Mouse (Mus musculus) hindbrain, embryonic 11.5 days (tissue): ENCODE data around the gene Klhl20. TPM values are rescaled to one million over a fixed set of nuclear protein-coding genes. Genes with fewer than 3 reads are reported as not detected.

ENCODE experiments used
- ATAC-seq: fragments of 200-750 bp; cut with Nextera tagmentation; 2 replicates; pipeline ENCODE4 v1.8.0; 2017; ENCODE audit warnings: mild to moderate bottlenecking, moderate TSS enrichment, moderate library complexity; ENCODE audit not compliant: low FRiP score
- DNase-seq: peaks from one replicate; pipeline ENCODE4 v3.0.0-alpha.2; 2015; ENCODE audit warnings: low spot score
- H3K27ac ChIP-seq: fragments of 300-500 bp; sonication (generic); 2 replicates; pipeline ENCODE4 v1.5.1; 2014; ENCODE audit warnings: mild to moderate bottlenecking, low read depth, low read length
- H3K27me3 ChIP-seq: fragments of 300-500 bp; sonication (generic); 2 replicates; pipeline ENCODE4 v1.6.1; 2014; ENCODE audit warnings: mild to moderate bottlenecking, low read length, moderate library complexity, mixed read lengths; ENCODE audit not compliant: control insufficient read depth, insufficient read depth
- H3K36me3 ChIP-seq: fragments of 300-500 bp; sonication (generic); 2 replicates; pipeline ENCODE4 v1.6.1; 2014; ENCODE audit warnings: mild to moderate bottlenecking, low read length, moderate library complexity, mixed read lengths; ENCODE audit not compliant: control insufficient read depth, insufficient read depth
- H3K4me1 ChIP-seq: fragments of 300-500 bp; sonication (generic); replicated peaks from 2 replicates; pipeline ENCODE4 v1.6.1; 2014; ENCODE audit warnings: low read length, mixed read lengths; ENCODE audit not compliant: control insufficient read depth, insufficient read depth
- H3K4me2 ChIP-seq: fragments of 300-500 bp; sonication (generic); replicated peaks from 2 replicates; pipeline ENCODE4 v1.6.1; 2014; ENCODE audit warnings: mild to moderate bottlenecking, low read depth, low read length
- H3K4me3 ChIP-seq: fragments of 300-500 bp; sonication (generic); 2 replicates; pipeline ENCODE4 v1.5.1; 2014; ENCODE audit warnings: low read depth, low read length
- H3K9ac ChIP-seq: fragments of 300-500 bp; sonication (generic); 2 replicates; pipeline ENCODE4 v1.6.1; 2014; ENCODE audit warnings: low read depth, low read length
- H3K9me3 ChIP-seq: fragments of 300-500 bp; sonication (generic); 2 replicates; pipeline ENCODE4 v1.6.1; 2016; ENCODE audit warnings: low read length; ENCODE audit not compliant: control insufficient read depth
- WGBS: fragments of 180-500 bp; shearing (Covaris S2); extraction: QIAGEN DNeasy Blood & Tissue Kit; methylation state at CpG from one replicate; pipeline ENCODE4 v1.1.7; 2014; 5-methylcytosine and 5-hydroxymethylcytosine counted together
- polyA plus RNA-seq: library from polyadenylated mRNA; unstranded; fragments of >200 nt; fragmentation: Nextera tagmentation; extraction: Ambion mirVana; gene quantifications from 2 replicates; pipeline ENCODE4 v1.2.1, GENCODE M21; 2014

The Klhl20 gene
- polyA plus RNA-seq, 1 experiment from 2014 or later: 22.5 TPM

DNA sequence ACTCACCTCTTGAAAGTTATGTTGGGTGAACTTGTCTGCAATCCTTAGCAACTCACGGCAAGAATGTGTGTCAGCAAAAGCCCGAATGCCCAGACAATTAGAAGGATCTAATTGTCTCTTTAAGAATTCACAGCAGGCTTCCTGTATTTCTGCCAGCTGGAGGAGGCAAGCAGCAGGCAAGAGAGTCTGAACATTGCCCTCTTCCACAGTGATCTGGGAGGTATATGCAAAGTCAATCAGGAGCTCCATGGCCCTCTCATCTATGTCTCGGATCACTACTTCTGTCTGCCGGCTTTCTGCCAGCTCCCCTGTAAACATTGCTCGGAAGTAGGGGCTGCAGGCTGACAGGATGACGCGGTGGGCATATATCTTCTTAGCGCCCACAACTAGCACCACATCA, 22.1 kb downstream of the Klhl20 start:
- H3K27me3 ChIP-seq: no peaks in the 10 kb centered on the region
- H3K36me3 ChIP-seq: no peaks in the 10 kb centered on the region
- no peaks in the 10 kb centered on the region for H3K9me3 ChIP-seq
- no peak overlapping the region for H3K9ac ChIP-seq
- H3K27ac ChIP-seq: no peak overlapping the region
- no peak overlapping the region for H3K4me2 ChIP-seq
- H3K4me3 ChIP-seq: no peak overlapping the region
- H3K4me1 ChIP-seq: no peaks in the 10 kb centered on the region
- DNase-seq (no peak), ATAC-seq (no peak)
- WGBS: 87% methylated on average over 8 of the region's 8 CpGs

GRCm38 (mm10) chr1:161103842-161104241, 27.5 kb downstream of the Klhl20 start:
- Histone ChIP-seq H3K27ac (no peak overlapping the region), H3K4me2 (no peak overlapping the region), H3K9me3 (no peaks in the 10 kb centered on the region), H3K4me1 (no peaks in the 10 kb centered on the region), H3K4me3 (no peak overlapping the region), H3K9ac (no peak overlapping the region), H3K36me3 (no peaks in the 10 kb centered on the region), H3K27me3 (no peaks in the 10 kb centered on the region)
- no peak for ATAC-seq
- 71% methylated on average over 1 of the region's 1 CpGs for WGBS
- DNase-seq: no peak

DNA sequence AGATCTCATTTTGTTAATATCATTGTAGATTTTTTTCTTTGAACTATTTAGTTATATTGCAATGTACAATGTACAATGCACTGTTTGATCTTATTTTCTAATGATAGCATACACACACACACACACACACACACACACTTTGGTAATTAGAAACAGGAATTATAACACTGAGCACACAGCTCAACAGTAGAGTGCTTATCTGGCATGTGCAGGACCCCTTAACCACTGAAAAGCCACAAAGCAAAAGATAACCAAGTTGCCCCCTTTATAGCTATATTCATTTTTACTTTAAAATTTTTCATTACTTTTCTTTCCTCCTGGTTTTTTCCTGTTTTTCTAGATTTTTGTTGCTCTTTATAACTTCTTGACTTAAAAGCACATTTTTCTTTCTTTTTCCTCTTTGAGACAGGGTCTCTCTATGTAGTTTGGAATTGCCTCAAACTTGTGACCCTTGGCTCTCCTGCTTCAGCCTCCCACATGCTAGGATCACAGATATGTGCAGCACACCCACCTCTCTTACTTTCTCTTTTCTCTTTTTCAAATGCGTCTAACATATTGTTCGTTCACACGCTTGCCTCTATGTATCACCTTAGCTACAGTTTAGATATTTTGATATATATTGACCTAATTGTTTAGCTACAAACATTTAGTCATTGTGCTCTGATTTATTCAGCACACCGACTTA, 31.4 kb downstream of the Klhl20 start:
- ATAC-seq (no peak), DNase-seq (no peak)
- Histone ChIP-seq H3K9me3 (no peaks in the 10 kb centered on the region), H3K36me3 (no peaks in the 10 kb centered on the region), H3K4me3 (no peak overlapping the region), H3K27me3 (no peaks in the 10 kb centered on the region), H3K9ac (no peak overlapping the region), H3K4me1 (no peaks in the 10 kb centered on the region), H3K4me2 (no peak overlapping the region), H3K27ac (no peak overlapping the region)
- 94% methylated on average over 4 of the region's 4 CpGs for WGBS

GRCm38 (mm10) chr1:161077243-161077642, 54.1 kb downstream of the Klhl20 start:
- Histone ChIP-seq H3K27ac (no peak overlapping the region), H3K4me3 (no peak overlapping the region), H3K4me2 (no peak overlapping the region), H3K36me3 (no peaks in the 10 kb centered on the region), H3K9me3 (no peaks in the 10 kb centered on the region), H3K27me3 (no peaks in the 10 kb centered on the region), H3K9ac (no peak overlapping the region), H3K4me1 (peaks cover 2% of the 10 kb centered on the region; the same call in 1 of the 2 replicates)
- DNase-seq (no peak), ATAC-seq (no peak)
- 98% methylated on average over 3 of the region's 3 CpGs for WGBS

- H3K9me3 ChIP-seq: no peaks in the 10 kb centered on the region
- DNase-seq: no peak
- H3K4me3 ChIP-seq: no peak overlapping the region
- no peaks in the 10 kb centered on the region for H3K36me3 ChIP-seq
- H3K27ac ChIP-seq: no peak overlapping the region
- no peak overlapping the region for H3K9ac ChIP-seq
- WGBS: 90% methylated on average over 6 of the region's 6 CpGs
- no peaks in the 10 kb centered on the region for H3K27me3 ChIP-seq
- ATAC-seq: no peak
- H3K4me2 ChIP-seq: no peak overlapping the region
- peaks cover 4% of the 10 kb centered on the region; the same call in 1 of the 2 replicates for H3K4me1 ChIP-seq
Measured at GRCm38 (mm10) chr1:161076238-161076637, 55.1 kb downstream of the Klhl20 start.

- H3K4me3 ChIP-seq: peak overlapping the region; percentile 65
- no peaks in the 10 kb centered on the region for H3K9me3 ChIP-seq
- no peaks in the 10 kb centered on the region for H3K27me3 ChIP-seq
- H3K4me1 ChIP-seq: peaks cover 4% of the 10 kb centered on the region; the same call in 1 of the 2 replicates
- DNase-seq (no peak), ATAC-seq (no peak)
- H3K4me2 ChIP-seq: peak overlapping the region; percentile 47
- H3K9ac ChIP-seq: peak overlapping the region; percentile 61
- under 1% methylated on average over 12 of the region's 12 CpGs for WGBS
- H3K27ac ChIP-seq: no peak overlapping the region
- no peaks in the 10 kb centered on the region for H3K36me3 ChIP-seq
Measured at GRCm38 (mm10) chr1:161071272-161071620, 60.1 kb downstream of the Klhl20 start.

GRCm38 (mm10) chr1:161070352-161071271, 60.7 kb downstream of the Klhl20 start, which contains the start of the genes Dars2 and Cenpl:
TSS of gene Dars2 (minus strand) at chr1:161070658.
TSS of gene Cenpl (plus strand) at chr1:161070713.
- peak within 1 kb of the TSS; percentile 54; the same call in 1 of the 2 replicates for H3K27ac ChIP-seq
- H3K36me3 ChIP-seq: no peaks in the 10 kb centered on the region
- peak within 1 kb of the TSS; percentile 86 for H3K9ac ChIP-seq
- H3K27me3 ChIP-seq: no peaks in the 10 kb centered on the region
- under 1% methylated on average over 57 of the region's 57 CpGs for WGBS
- ATAC-seq (peak; percentile 98), DNase-seq (peak; percentile 93)
- peak within 1 kb of the TSS; percentile 65 for H3K4me3 ChIP-seq
- H3K4me1 ChIP-seq: peaks cover 4% of the 10 kb centered on the region; the same call in 1 of the 2 replicates
- H3K4me2 ChIP-seq: peak within 1 kb of the TSS; percentile 68
- no peaks in the 10 kb centered on the region for H3K9me3 ChIP-seq

- Histone ChIP-seq H3K4me2 (no peak overlapping the region), H3K4me3 (no peak overlapping the region), H3K27ac (no peak overlapping the region), H3K9me3 (no peaks in the 10 kb centered on the region), H3K4me1 (no peaks in the 10 kb centered on the region), H3K36me3 (no peaks in the 10 kb centered on the region), H3K9ac (no peak overlapping the region), H3K27me3 (no peaks in the 10 kb centered on the region)
- WGBS: 83% methylated on average over 1 of the region's 1 CpGs
- ATAC-seq (no peak), DNase-seq (no peak)
Measured at GRCm38 (mm10) chr1:161063351-161063750, 68.0 kb downstream of the Klhl20 start.
